Mouse (Mus musculus): ENCODE results near the gene Tmem198. TPM values are rescaled to one million over a fixed set of nuclear protein-coding genes. Genes with fewer than 3 reads are reported as not detected.

The Tmem198 gene
- total RNA-seq, 4 experiments from 2014 or later, result 2.5 to 5.8 (median 3.0) TPM

DNA sequence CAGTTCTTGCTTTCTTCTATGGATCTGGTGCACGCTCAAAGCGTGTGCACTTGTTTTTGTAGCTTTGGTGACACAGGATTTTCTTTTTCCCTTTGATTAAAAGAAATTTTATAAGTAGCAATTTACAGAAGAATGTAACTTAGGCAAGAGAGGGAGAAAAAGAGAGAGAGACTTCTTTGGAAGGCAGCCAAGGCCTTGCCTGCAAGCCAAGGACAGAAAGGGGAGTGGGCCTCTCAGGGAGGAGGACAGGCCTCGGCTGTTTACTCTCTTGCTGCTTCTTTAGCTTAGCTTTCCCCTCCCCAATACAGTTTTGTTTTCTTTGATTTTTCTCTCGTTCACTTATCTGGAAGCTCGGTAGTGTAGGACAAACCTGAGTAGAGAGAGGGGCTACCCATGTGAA lies 40.2 kb downstream of the Tmem198 start:
- DNase-seq, result peak; percentile 57

DNA sequence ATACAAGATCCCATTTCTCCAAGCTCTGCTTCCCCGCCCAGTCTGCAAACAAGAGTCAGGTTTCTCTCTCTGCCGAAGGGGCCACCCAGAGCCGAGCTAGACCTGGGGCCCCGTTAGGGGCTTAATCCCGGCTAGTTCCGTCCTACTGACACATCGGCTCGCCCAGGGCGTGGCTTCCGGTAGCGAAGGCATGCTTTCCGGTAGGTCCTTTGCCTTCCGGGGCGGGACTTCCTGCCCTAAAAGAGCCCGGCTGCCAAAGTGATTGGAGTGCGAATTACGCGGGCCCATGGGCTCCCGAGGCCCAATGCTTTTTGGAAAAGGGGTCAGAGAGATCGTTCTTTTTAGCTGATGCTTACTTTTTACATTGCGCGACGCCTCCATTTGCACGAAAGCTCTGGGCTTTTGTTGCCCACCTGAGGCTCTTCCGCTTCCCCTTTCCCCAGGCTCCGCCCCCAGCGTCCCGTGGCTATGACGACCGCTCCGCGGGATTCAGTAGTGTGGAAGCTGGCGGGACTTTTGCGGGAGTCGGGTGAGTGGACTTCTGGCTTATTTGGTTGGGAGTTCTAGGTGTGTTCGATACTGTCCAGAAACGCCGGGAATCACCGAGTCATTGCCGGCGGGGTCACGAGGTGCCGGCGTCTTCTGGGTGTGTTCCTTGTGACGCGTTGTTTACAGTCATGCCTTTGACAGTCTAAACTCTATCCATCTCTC lies 42.1 kb downstream of the Tmem198 start, which contains the start of gene Stk11ip:
Stk11ip (plus strand) TSS at position 209 of the 711 bp plus-strand sequence.
- DNase-seq, result peak; percentile 90

DNA sequence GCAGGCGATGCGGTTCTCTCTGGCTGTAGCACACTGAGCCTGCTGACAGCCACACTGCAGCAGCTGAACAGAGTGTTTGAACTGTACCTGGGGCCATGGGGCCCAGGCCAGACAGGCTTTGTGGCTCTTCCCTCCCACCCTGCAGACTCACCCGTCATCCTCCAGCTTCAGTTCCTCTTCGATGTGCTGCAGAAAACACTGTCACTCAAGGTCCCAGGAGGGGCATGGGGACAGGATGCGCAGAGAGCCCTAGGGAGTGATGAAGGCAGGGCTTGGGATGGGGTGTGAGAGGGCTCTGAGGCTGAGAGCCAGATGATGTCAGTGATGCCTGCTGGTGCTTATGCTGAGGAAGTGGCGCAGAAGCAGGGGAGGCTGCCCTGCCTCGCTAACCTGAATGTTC lies 45.3 kb downstream of the Tmem198 start:
- DNase-seq, result no peak

DNA sequence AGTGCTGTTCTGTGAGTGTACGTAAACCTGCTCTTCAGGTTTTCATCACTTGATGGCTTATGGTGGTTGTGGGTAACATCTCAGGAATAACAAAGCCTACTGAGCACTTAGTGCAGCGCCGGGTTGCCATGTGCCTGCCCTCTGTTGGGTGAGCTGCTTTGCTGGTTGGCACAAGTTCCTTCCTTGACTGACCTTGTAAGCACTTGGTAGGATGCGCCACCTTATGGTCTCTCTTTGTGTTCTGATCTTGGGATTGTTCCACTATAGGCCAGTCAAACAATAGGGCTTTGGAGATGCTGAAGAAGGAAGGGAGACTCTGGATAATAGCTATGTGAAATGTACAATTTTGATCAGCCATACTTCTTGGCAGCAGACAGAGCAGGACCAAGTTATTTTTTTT lies 51.2 kb downstream of the Tmem198 start:
- DNase-seq, result no peak

DNA sequence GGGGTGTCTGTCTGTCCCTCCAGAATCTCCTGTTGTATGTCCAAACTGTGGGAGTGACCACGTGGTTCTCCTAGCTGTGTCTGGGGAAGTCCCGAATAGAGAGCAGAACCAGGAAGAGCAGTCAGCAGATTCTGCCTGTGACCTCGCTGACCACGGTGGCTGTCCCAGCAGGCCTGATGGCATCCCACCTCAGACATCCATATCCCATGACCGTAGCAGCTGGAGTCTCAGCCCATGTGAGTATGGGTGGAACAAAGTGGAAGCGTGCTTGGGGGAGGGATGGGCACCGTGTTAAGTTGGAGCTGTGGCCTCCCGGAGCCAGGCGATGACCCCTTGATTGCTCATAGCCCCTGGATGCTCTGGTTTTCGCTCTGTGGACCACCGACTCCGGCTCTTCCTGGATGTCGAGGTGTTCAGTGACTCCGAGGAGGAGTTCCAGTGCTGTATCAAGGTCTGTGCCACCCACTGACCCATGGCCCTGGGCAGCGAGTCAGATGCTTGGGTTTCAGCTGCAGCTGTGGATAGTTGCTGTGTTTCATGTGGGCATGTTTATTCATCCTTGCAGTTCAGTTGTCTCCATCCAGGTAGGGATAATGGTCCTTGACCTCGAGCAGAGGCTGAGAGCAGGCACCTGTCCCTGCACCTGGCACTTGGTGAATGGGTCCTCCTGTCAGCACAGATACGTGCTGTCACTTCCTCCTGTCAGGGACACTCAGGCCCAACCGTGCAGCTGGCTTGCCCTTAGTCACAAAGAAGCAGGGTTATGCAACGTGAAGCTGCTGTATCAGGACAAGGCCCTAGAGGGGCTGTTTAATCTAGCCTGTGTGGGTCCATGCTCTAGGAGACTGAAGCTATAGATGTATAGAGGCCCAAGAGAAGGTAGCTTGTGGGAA lies 53.2 kb downstream of the Tmem198 start:
- DNase-seq, result no peak

DNA sequence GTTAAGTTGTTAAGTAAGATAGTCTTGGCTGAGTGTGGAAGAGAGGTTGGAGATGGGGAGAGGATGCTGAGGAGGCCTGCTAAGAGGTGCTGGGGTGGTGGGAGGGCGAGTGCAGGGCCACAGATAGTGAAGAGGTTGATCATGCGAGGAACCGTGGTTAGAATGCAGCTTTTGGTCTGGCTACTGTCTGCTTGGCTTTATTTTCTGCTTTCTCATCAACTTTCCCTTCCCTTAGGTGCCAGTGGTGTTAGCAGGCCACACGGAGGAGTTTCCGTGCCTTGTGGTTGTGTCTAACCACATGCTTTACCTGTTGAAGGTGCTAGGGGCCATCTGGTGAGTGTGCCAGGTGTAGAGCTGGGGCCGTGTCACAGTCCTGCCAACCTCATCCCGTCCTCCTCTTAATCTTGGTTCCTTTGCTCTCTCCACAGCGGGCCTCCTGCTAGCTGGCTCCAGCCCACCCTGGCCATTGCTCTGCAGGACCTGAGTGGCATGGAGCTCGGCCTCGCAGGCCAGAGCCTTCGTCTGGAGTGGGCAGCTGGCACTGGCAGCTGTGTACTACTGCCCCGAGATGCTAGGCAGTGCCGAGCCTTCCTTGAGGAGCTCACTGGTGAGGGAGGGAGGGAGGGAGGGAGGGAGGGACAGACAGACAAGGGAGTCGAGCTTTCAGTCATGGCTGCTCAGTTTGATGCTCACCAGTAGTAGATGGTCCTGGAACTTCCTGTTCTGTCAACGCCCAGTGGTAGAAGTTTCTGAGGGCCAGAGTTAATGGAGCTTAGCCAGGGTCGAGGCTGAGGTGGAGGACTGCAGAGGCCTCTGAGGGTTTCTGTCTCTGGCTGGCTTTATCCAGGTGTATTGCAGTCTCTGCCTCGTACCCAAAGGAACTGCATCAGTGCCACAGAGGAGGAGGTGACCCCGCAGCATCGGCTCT lies 54.3 kb downstream of the Tmem198 start:
- DNase-seq, result no peak

Other genes with a start within 250 kb of the Tmem198 start
- not detected for gene A630095N17Rik, start 247.4 kb upstream of the Tmem198 start, total RNA-seq (2022)
- gene Dnajb2, start 243.1 kb upstream of the Tmem198 start, total RNA-seq (2022), result 100 to 1,000 TPM in 3 of 4 experiments, 10 to 100 TPM in 1; 85.7 to 111 (median 108) TPM
- gene Ptprn, start 215.0 kb upstream of the Tmem198 start, total RNA-seq (2022), result 10 to 100 TPM; 59.0 to 80.7 (median 66.5) TPM
- gene Resp18, start 201.1 kb upstream of the Tmem198 start, total RNA-seq (2022), result 100 to 1,000 TPM; 143 to 279 (median 188) TPM
- 100 to 1,000 TPM; 101 to 112 (median 104) TPM for gene Dnpep, start 161.5 kb upstream of the Tmem198 start, total RNA-seq (2022)
- 10 to 100 TPM; 13.3 to 16.4 (median 15.6) TPM for gene Des, start 119.2 kb upstream of the Tmem198 start, total RNA-seq (2022)
- gene Speg, start 104.2 kb upstream of the Tmem198 start, total RNA-seq (2022), result 10 to 100 TPM; 13.7 to 32.9 (median 22.2) TPM
- gene Gmppa, start 43.6 kb upstream of the Tmem198 start, total RNA-seq (2022), result 100 to 1,000 TPM in 1 of 4 experiments, 10 to 100 TPM in 3; 56.5 to 103 (median 92.0) TPM
- gene Asic4, start 29.1 kb upstream of the Tmem198 start, total RNA-seq (2022), result 10 to 100 TPM in 2 of 4 experiments, 1 to 10 TPM in 2; 4.9 to 11.1 (median 8.4) TPM
- 10 to 100 TPM; 56.6 to 72.7 (median 67.0) TPM for gene Chpf, start 225 bp upstream of the Tmem198 start, total RNA-seq (2022)
- gene Obsl1, start 26.9 kb downstream of the Tmem198 start, total RNA-seq (2022), result 100 to 1,000 TPM in 1 of 4 experiments, 10 to 100 TPM in 3; 71.0 to 109 (median 87.5) TPM
- 10 to 100 TPM; 22.8 to 56.9 (median 34.3) TPM for gene Inha, start 27.5 kb downstream of the Tmem198 start, total RNA-seq (2022)
- 10 to 100 TPM; 19.1 to 34.9 (median 31.3) TPM for gene Stk11ip, start 42.0 kb downstream of the Tmem198 start, total RNA-seq (2022)
- 100 to 1,000 TPM; 124 to 271 (median 199) TPM for gene Slc4a3, start 66.7 kb downstream of the Tmem198 start, total RNA-seq (2022)

All from adrenal gland, adult 8-10 months (tissue).